Mouse (Mus musculus) embryonic facial prominence, embryonic 10.5 days (tissue): ENCODE measurements around the gene Nme4. TPM values are rescaled to one million over a fixed set of nuclear protein-coding genes. Genes with fewer than 3 reads are reported as not detected.

Experiments
- DNase-seq: peaks from one replicate; pipeline ENCODE4 v3.0.0-alpha.2; 2017; ENCODE audit warnings: low spot score
- H3K27ac ChIP-seq: fragments of 300-500 bp; sonication (generic); replicated peaks from 2 replicates; pipeline ENCODE4 v1.5.1; 2016; ENCODE audit warnings: mild to moderate bottlenecking
- H3K27me3 ChIP-seq: fragments of 300-500 bp; sonication (generic); replicated peaks from 2 replicates; pipeline ENCODE4 v1.6.1; 2016; ENCODE audit warnings: low read depth, mild to moderate bottlenecking; ENCODE audit not compliant: poor library complexity, severe bottlenecking
- H3K36me3 ChIP-seq: fragments of 300-500 bp; sonication (generic); replicated peaks from 2 replicates; pipeline ENCODE4 v1.6.1; 2016; ENCODE audit warnings: mild to moderate bottlenecking, moderate library complexity
- H3K4me1 ChIP-seq: fragments of 300-500 bp; sonication (generic); 2 replicates; pipeline ENCODE4 v1.6.1; 2016
- H3K4me3 ChIP-seq: fragments of 300-500 bp; sonication (generic); 2 replicates; pipeline ENCODE4 v1.5.1; 2016; ENCODE audit warnings: mild to moderate bottlenecking, moderate library complexity
- H3K9me3 ChIP-seq: fragments of 300-500 bp; sonication (generic); 2 replicates; pipeline ENCODE4 v1.6.1; 2016; ENCODE audit warnings: mild to moderate bottlenecking
- WGBS: fragments of 180-500 bp; shearing (Covaris S2); methylation state at CpG from one replicate; pipeline ENCODE4 v1.1.7; 2016; 5-methylcytosine and 5-hydroxymethylcytosine counted together
- polyA plus RNA-seq: library from polyadenylated mRNA; unstranded; fragments of >200 nt; fragmentation: Nextera tagmentation; extraction: Ambion mirVana; gene quantifications from 2 replicates; pipeline ENCODE4 v1.2.1, GENCODE M21; 2016

Nme4 gene
- polyA plus RNA-seq, 1 experiment from 2014 or later = 159 TPM

- no peaks in the 10 kb centered on the region for H3K9me3 ChIP-seq
- H3K27ac ChIP-seq = no peak overlapping the region
- peaks cover 58% of the 10 kb centered on the region for H3K36me3 ChIP-seq
- WGBS = 87% methylated on average over 8 of the region's 8 CpGs
- no peaks in the 10 kb centered on the region for H3K4me1 ChIP-seq
- H3K27me3 ChIP-seq = no peaks in the 10 kb centered on the region
- DNase-seq = no peak
- H3K4me3 ChIP-seq = no peak overlapping the region
These were observed 47.3 kb downstream of the Nme4 start for GRCm38 (mm10) chr17:26048118-26048517.

DNA sequence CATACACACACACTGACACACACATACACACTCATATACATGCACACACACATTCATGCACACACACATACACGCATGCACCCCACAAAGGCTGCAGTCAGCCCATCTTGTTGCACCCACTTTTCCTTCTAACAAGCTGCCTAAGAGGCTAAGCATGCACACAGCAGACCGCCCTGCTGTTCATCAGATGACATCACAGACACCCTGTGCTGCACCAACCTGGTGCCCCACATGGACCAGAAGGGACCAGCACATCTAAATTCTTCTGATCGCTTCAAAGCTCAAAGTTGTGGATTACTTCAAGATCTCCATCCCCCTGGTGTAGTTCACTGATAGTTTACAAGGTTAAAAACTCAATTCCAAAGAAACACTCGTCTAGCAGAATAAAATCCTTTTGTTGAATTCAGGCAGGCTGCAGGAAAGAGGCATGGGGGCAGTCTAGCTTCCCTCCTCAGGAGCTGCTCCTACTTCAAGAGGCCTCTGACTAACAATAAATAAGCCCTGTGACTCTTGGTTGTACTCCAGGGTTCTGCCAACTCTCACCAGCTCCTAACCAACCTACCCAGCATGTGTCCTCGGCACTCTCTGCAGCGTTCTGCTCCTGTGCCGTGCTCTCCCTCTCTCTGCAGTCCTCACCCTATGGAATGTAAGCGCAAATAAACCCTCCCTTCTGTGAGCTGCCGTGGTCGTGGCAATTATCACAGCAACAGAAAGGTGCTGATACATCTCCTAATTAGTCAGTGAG, 49.0 kb downstream of the Nme4 start:
- no peak for DNase-seq
- WGBS = 59% methylated on average over 10 of the region's 10 CpGs
- H3K36me3 ChIP-seq = peaks cover 43% of the 10 kb centered on the region
- no peaks in the 10 kb centered on the region for H3K9me3 ChIP-seq
- H3K4me1 ChIP-seq = no peaks in the 10 kb centered on the region
- no peak overlapping the region for H3K4me3 ChIP-seq
- H3K27me3 ChIP-seq = no peaks in the 10 kb centered on the region
- no peak overlapping the region for H3K27ac ChIP-seq

DNA sequence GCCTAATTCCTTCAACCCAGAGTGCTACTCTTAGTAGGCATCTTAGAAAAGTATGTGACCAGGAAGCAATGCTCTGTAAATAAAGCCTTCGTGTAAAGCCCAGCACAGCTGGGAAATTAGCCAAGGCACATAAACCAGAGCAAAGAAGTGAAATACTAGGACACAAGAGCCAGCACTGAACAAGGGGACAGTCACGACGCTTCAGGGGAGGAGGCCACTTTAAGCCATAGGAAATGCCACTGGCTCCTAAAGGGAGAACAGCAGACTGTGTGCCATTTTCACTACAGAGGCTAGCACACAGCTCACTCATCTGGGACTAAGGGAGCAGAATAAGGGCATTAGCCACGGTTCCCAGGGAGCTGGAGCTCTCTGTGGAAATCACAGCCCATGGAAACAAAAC, 50.1 kb downstream of the Nme4 start:
- H3K9me3 ChIP-seq = no peaks in the 10 kb centered on the region
- no peaks in the 10 kb centered on the region for H3K27me3 ChIP-seq
- H3K27ac ChIP-seq = no peak overlapping the region
- no peak for DNase-seq
- H3K36me3 ChIP-seq = peaks cover 31% of the 10 kb centered on the region
- no peaks in the 10 kb centered on the region for H3K4me1 ChIP-seq
- WGBS = 68% methylated on average over 4 of the region's 4 CpGs
- H3K4me3 ChIP-seq = no peak overlapping the region

DNA sequence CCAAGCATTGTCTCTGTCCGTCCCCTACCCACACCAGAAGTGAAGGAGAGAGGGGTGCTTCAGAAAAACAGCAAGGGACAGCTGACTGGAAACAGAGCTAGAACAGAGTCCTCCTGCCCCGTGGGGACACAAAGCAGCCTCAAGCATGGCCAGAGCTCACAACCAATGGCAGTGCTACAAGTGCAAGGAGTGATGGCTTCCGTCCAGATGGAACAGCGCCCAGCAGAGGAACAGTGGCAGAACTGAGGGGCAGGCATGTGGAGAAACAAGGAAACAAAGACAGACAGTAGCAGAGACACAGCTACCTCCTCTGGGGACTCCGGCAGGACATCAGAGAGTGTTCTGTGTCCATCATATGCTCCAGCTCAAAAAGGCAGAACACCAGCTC, 52.2 kb downstream of the Nme4 start:
- Histone ChIP-seq H3K4me1 (no peaks in the 10 kb centered on the region), H3K27me3 (no peaks in the 10 kb centered on the region), H3K9me3 (no peaks in the 10 kb centered on the region), H3K4me3 (no peak overlapping the region), H3K27ac (no peak overlapping the region), H3K36me3 (peaks cover 23% of the 10 kb centered on the region; the same call in 1 of the 2 replicates)
- 74% methylated on average over 5 of the region's 5 CpGs for WGBS
- DNase-seq = no peak

DNA sequence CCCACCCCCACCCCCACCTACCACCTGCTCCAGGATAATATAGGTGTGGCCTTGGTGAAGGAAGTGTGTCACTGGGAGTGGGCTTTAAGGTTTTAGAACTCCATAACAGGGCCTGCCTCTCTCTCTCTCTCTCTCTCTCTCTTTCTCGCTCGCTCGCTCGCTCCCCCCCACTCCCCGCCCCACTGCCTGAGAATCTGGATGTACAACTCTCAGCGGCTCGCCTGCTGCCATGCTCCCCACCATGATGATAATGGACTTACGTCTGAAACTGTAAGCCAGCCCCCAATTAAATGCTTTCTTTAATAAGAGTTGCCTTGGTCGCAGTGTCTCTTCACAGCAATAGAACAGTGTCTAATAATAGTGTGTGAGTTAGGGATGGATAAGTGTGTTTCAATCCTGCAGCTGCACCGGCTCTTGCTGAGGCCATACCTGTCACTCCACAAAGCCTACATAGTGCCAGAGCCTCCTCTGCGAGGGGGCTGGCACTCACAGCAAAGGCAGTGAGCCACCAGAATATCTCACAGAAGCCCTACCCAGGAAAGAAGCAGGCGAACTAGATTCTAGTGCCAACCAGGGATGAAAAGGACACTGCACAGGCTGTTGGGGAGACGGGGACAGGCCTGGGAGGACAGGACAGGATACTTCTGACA, 52.7 kb downstream of the Nme4 start:
- Histone ChIP-seq H3K9me3 (no peaks in the 10 kb centered on the region), H3K4me3 (no peak overlapping the region), H3K27me3 (no peaks in the 10 kb centered on the region), H3K36me3 (peaks cover 23% of the 10 kb centered on the region; the same call in 1 of the 2 replicates), H3K27ac (no peak overlapping the region), H3K4me1 (no peaks in the 10 kb centered on the region)
- WGBS = 83% methylated on average over 13 of the region's 13 CpGs
- no peak for DNase-seq

Other genes starting within 250 kb of the Nme4 start
- gene Wdr90, start 234.1 kb downstream of the Nme4 start, polyA plus RNA-seq = 53.8 and 56.1 TPM in 2 replicates
- gene Mcrip2, start 226.8 kb downstream of the Nme4 start, polyA plus RNA-seq = 17.3 and 20.2 TPM in 2 replicates
- 68.1 and 69.8 TPM in 2 replicates for gene Mettl26, start 220.5 kb downstream of the Nme4 start, polyA plus RNA-seq
- 7.8 and 12.6 TPM in 2 replicates for gene Wfikkn1, start 214.7 kb downstream of the Nme4 start, polyA plus RNA-seq
- 30.9 and 34.0 TPM in 2 replicates for gene Rab40c, start 175.9 kb downstream of the Nme4 start, polyA plus RNA-seq
- gene Pigq, start 150.7 kb downstream of the Nme4 start, polyA plus RNA-seq = 62.9 and 69.3 TPM in 2 replicates
- gene Nhlrc4, start 150.6 kb downstream of the Nme4 start, polyA plus RNA-seq = 0.88 TPM in 1 of 2 replicates, not detected in the other
- 0.35 and 0.36 TPM in 2 replicates for gene A930017K11Rik, start 143.0 kb downstream of the Nme4 start, polyA plus RNA-seq
- gene Capn15, start 109.8 kb downstream of the Nme4 start, polyA plus RNA-seq = 34.3 and 40.1 TPM in 2 replicates
- 24.5 and 25.3 TPM in 2 replicates for gene Rab11fip3, start 26.0 kb downstream of the Nme4 start, polyA plus RNA-seq
- 29.1 and 30.1 TPM in 2 replicates for gene Decr2, start 5.3 kb downstream of the Nme4 start, polyA plus RNA-seq
- 1.2 TPM in 2 replicates for gene Tmem8, start 17.7 kb upstream of the Nme4 start, polyA plus RNA-seq
- 289 and 299 TPM in 2 replicates for gene Mrpl28, start 27.9 kb upstream of the Nme4 start, polyA plus RNA-seq
- 9.5 and 12.4 TPM in 2 replicates for gene Axin1, start 43.1 kb upstream of the Nme4 start, polyA plus RNA-seq
- gene Pdia2, start 103.5 kb upstream of the Nme4 start, polyA plus RNA-seq = 0.31 and 1.1 TPM in 2 replicates
- 1.5 and 4.7 TPM in 2 replicates for gene Rgs11, start 107.3 kb upstream of the Nme4 start, polyA plus RNA-seq
- 8.5 and 13.4 TPM in 2 replicates for gene Arhgdig, start 112.2 kb upstream of the Nme4 start, polyA plus RNA-seq
- gene Fam234a, start 148.6 kb upstream of the Nme4 start, polyA plus RNA-seq = 26.8 and 27.6 TPM in 2 replicates
- gene Luc7l, start 157.3 kb upstream of the Nme4 start, polyA plus RNA-seq = 135 and 138 TPM in 2 replicates